Mouse (Mus musculus) liver, embryonic 14.5 days (tissue): ENCODE measurements around the gene Nabp2.

Source experiments
- CTCF ChIP-seq: IDR thresholded peaks from 2 replicates; pipeline ENCODE4 v1.5.1; 2016; ENCODE audit warnings: antibody characterized with exemption, low read depth, control low read depth
- EP300 ChIP-seq: IDR thresholded peaks from 2 replicates; pipeline ENCODE4 v1.6.1; 2016; ENCODE audit warnings: antibody characterized with exemption, low read depth

- TF ChIP-seq CTCF, result no peak
- TF ChIP-seq EP300, result no peak
Measured at GRCm38 (mm10) chr10:128460270-128460630, 49.0 kb upstream of the Nabp2 start.
